Mouse (Mus musculus): ENCODE measurements around the gene Cntnap5a.
A peak's percentile ranks its signal among the peaks of the same experiment; 100 is the strongest.
"Not testable (repeated sequence)": the region's sequence is repeated elsewhere in the genome, so short reads cannot be mapped to it uniquely, and the experiment has no call there.

Gene Cntnap5a

DNA sequence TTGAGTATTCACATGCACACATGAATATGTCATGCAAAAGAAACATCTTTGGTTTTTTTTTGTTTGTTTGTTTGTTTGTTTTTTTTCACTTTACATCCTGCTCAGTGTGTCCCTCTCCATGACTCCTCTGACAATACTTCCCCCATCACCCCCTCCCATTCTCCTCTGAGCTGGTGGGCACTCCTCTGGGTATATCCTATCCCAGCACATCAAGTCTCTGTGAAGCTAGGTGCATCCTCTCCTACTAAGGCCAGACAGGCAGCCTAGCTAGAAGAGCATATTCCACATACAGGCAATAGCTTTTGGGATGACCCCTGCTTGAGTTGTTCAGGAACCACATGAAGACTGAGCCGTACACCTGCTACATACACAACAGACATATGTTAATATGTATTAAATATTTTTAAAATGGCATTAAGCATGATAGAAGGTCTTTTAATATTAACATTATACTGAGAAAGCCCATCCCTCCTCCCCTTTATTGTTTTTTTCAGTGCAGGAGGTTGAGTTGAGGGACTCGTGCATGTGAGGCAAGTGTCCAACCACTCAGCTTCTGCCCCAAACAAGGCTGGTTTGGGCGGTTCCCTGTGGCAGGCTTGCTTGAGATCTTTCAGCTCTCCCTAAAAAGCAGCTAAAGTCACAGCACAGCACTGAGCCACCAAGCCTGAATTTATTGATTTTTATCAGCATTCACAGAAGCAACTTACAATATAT lies 422.6 kb downstream of the Cntnap5a start:
- DNase-seq: no peak

DNA sequence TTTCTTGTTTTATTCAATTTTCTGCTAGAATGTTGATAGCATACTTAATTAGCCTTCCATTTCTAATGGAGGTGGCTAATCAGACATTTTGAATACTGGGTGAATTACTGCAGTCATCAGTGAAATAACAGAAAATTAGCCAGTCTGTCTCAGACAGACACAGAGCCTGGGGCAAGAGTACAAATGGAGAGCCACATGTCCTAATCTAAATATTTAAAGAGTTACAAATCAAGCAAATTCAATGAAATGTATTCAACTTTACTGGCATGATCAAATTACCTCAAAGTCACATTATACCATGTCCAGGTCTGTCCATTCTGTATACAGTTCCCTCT lies 423.1 kb downstream of the Cntnap5a start:
- DNase-seq: no peak

DNA sequence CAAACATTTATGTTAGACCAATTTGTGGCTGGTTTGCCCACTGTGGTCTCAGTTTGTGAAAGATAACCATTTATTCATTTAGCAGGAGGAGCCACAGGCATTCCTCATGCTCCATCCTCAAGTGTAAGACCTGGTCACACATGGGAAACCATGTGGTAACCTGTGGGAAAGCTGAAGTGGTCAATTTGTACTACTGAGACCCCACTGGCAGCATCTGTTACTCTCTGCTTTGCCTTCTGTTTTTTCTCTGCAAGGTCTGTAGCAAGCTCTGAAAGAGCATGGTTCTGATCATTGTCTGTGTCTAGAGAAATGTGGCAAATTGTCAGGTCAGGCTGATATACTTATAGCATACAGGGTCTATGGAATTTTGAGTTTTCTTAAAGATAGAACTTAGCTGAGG lies 423.8 kb downstream of the Cntnap5a start:
- no peak for DNase-seq

DNA sequence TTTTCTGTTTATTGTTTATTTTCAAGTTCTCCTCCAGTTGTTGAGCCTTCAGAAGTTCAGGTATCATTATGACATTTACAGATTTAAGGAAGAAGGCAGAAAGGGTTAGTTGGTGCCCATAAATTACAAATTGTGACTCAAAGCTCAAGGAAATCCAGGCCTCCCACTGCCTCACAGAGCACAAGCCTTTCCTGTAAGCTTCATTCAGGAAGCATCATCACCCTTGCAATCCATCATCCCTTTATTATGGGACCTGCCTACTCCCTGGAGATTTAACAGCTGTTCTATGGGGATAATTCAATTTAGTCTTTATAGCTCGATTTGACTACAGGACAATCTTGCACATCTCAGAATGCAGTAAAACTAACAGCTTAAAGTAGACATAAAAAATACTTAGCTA lies 441.2 kb downstream of the Cntnap5a start:
- no peak for DNase-seq

DNA sequence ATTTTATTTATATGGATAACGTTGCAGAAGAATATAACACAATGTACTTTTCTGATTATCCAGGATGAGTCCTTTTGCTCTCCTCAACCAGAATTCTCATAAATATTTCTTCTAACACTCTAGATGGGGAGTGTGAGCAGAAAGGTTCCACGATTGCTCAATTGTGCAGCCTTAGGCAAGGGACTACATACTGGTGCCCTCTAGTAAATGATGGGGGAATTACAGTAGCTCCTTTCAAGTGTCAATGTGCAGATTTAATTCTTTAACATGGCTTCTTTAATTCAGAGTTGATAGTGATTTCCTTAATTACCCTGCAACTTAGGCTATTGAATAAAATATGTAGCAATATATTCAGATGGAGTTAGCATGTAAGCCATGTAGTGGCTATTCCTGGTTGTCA lies 442.5 kb downstream of the Cntnap5a start:
- no peak for DNase-seq

DNA sequence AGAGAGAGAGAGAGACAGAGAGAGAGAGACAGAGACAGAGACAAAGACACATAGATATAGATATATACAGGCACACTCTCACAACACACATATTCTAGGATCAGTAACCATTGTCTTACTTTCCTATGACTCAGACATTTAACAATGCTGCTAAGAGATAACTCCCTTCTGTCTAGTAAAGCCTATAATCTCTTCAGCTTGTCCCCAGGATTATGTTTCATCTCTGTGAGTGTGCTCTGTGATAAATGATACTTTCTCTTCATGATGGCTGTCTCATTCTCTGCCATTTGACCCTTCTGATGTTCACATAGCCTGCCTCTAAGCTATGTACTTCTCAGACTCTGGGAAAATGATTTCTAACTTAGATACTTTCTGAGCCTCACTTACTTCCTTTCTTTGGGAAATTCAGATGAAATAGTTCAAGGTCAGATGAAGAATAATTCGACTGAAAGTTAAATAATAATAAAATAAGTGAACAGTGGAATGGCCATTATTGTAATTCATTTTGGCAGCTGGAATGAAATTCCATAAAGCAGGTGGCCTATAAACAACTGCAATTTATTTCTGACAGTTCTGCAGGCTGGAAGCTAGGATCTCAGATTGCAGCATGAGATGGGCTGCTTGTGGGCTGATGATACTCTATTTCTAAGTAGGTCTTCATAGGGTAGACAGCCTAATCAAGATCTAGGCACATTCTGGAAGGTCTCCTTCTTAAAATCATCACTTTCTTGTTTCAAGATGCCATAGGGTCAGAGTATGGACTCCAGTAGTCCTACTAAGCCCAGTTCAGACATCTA lies 444.1 kb downstream of the Cntnap5a start:
- DNase-seq: no peak

DNA sequence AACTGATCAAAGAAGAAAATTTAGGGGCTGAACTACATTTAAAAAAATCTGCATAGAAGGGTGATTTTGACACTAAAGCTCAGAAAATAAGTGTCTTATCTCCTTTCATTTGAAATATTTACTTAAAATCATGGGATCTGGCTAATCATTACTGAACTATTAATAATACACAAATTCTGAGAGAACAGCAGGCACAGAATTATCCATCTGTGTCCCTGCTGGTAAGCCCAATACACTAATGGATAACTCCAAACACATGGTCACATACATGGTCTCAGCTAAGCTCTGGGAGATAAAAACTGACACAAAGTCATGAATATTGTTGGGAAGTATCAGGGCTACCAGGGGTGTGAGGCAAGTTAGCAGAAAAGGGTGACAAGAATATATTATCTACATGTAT lies 447.9 kb downstream of the Cntnap5a start:
- no peak for DNase-seq

DNA sequence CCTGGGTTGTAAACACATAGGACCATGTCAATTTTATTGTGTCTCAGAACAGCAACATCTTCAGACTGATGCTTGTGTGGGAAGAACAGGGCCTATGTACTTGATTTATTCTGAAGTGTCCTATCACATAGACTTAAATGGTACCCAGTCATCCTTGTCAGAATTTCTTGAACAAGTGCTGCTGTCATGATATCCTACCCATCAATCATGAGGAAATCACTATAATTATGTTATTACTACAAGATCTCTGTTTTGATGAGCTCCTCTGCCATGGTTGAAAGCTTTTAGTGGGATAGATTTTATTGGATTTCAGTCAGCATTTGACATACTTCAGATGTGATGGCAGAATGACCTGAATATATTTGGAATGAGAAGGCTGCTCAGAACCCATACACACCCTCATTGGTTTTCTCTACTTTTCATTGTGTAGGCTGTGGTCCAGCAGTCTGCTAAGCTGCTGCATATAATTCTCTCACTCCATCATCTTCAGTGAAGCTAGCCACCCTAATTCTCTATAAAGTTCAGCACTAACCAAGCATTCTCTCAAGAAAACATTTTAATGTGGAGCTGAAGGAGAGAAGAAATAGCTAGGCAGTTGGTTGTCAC lies 465.3 kb downstream of the Cntnap5a start:
- no peak for DNase-seq

DNA sequence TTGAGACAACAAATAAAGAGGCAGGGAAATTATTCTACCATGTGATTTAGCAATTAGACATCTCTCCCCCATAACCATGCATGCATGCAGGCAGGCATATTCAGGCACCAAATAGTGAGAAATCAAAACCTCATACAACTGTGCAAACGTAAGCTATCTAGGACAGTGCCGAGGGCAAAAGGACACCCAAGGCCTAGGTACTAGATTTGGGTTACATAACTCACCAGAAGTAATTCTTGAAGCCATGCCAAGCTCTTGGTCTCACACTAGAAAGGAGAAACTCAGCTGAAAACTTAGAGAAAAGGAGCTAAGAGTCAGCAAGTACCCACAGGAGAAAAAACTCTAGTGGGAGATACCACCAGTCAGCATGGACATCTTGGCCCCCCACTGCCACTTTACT lies 499.9 kb downstream of the Cntnap5a start:
- DNase-seq: no peak

DNA sequence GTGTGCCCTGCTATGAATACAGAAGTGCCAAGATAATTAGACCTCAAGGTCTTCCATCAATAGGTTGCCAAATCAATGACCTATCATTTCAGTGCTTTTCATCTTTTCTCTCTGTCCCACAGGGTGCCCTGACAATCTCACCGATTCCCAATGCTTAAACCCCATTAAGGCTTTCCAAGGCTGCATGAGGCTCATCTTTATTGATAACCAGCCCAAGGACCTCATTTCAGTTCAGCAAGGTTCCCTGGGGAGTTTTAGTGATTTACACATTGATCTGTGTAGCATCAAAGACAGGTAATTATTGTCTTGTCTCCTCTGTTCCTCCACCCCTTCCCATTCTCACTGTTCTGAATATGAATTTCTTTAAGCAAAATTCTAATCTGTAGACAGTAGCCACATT lies 503.6 kb downstream of the Cntnap5a start:
- DNase-seq: not testable (repeated sequence)

DNA sequence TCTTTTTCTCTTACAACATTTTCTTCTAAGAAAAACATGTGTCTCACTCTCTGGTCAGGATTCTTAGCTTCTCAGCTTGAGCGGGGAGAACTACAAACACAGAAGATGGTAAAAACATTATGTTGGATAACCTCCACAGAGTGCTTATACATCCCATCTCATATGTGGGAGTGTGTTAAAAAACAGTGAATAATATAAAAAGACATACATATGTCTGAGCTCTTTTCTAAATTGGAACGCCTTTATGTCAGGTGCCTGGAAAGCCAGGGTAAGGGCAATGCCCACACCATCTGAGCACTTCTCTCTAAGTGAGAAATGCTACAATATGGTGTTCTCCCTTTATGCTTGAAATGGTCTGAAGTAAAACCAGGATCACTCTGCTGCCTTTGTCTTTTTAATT lies 507.7 kb downstream of the Cntnap5a start:
- DNase-seq: no peak

DNA sequence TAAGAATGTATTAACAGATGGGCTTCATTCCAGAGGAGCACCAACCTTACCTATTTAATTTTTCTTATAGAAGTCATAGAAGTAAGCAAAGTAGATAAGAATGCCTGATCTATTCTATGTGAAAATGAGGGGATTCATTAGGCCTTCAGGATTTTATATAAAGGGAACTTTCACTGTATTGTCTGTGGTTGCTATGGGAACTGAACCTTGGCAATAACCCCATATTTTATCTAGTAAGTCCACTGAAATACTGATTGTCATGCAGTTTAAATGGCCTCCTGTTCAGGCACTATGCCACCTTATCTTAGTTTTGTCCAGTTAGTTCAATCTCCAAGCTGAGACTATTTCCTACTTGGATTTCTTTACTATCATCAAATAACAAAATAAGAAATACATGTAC lies 532.3 kb downstream of the Cntnap5a start:
- DNase-seq: no peak

DNA sequence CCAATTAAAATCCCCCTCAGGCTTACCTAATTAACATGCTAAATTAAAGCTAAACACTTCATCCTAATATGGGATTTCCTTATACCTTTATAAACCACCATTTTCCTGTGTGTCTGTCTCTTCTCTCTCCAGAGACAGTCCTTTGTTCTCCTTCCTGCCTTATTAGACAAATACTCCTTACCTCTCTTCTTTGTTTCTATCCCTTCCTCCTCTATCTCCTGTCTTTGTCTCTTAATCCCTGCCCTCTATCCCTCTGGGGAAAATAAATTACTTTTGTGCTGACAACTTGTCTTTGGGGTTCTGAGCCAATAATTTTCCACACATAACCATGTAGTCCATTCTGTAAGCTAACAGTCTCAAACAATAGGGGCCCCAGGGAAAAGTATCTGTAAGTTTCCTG lies 556.0 kb downstream of the Cntnap5a start:
- no peak for DNase-seq

DNA sequence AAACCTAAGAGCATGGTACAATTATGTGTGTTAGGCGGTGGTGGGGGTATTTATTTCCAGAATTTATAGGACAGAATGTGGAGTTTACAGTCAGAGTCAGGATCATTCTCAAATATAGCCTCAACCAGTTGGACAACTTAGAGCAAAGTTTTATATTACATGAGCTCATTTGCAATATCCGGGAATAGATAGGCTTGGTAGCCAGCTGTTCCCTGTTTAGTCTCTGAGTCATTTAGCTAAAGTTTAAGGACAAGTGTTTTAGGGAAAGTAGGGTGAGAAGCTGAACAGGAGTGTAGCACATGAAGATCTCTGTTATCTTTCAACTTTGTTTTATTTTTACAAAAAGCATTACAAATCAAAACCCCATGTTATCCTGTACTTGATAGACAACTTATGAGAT lies 559.3 kb downstream of the Cntnap5a start:
- DNase-seq: no peak

DNA sequence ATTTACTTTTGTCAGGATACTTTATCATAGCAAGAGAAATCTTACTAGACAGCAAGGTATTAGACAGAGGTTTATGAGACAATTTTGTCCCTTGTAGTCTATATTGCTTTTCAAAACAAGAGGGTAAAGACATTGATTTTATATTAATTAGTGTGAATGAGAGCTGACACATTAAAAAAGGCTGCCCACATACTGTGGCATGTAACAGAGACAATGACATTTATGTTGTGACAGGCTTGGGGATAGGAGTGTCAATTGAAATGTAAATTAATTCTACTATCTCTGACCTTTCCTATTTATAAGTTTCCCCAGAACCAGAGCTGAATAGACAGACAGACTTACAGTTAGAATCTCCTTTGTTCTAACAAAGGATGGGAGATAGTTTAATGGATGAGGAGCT lies 596.6 kb downstream of the Cntnap5a start:
- no peak for DNase-seq

DNA sequence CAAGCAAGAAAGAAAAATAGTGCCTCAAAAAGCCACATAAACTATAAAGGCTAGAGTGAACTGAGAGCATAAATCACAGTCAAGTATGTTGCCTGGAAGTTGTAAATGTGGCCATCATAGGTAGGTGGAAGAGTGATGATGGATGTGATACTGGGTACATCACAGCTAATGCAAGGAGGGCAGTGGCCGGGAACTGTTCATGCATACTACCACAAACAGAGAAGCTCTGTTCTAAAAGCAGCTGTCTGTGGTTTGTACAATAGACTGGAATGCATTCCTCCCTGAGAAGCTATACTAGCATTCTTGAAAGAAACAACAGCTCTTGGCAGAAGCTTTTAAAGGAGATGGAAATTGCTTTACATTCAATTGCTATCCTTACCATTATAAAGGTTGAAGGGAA lies 599.4 kb downstream of the Cntnap5a start:
- DNase-seq: no peak

DNA sequence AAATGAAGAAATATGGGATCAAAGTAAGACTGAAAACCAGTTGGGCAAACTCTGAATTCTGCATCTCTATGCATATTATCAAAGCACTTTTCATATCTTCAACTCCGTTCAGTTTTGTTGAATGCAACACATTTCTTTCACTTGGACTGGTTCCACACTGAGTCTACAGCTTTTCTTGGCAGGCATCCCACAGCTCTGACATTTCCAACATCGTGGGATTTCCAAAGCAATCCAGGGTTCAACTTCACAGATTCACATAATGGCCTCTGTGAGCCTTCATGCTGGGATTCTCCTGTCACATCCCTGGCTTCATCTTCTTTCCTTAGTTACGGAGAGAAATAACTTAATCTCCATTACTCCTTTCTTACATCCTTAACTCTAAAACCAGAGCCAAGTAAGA lies 622.0 kb downstream of the Cntnap5a start:
- no peak for DNase-seq

DNA sequence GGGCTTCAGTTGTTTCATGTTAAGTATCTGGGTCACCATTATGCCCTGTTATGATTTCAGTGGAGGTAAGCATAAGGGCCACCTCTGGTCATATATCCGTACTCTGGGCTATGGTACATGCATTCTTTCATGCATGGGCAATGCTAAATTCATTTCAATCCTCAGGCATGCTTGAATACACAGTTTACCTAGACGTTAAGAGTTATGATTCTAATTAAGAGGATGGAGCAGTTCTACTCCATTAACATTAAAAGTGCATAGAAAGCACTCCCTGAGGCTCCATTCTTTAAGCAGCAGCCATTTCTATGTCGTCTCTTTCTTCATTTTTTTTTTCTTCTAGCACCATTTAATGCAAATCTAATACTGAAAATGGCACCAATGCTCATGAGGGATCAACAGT lies 627.0 kb downstream of the Cntnap5a start:
- DNase-seq: no peak

DNA sequence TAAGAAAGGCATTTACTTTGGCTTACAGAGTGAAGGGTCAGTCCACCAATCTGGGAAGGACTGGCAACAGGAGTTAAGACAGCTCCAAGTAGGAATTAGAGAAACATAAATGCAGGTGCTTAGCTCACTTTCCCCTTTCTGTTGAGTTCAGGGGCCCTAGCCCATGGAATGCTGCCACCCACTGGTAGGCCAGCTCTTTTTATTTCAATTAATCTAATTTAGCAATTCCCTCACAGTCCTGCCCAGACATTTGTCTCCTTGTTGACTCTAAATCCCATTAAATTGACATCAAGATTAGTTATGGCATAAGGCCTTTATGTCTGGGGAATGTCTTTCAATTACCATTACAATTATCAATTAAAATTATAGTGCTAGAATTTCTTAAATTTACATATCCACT lies 628.7 kb downstream of the Cntnap5a start:
- DNase-seq: no peak

DNA sequence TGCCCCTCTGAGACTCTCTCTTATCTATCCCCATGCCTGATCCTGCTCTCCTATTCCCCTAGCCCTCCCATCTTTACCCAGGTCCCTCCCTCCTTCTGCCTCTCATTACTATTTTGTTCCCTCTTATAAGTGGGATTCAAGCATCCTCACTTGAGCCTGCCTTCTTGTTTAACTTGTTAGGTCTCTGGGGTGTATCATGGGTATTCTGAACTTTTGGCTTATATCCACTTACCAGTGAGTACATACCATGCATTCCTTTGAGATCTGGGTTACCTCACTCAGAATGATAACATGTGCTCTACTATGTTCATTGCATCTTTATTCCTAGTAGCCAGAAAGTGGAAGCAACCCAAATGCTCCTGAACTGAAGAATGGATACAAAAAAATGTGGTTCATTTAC lies 639.9 kb downstream of the Cntnap5a start:
- DNase-seq: no peak

DNA sequence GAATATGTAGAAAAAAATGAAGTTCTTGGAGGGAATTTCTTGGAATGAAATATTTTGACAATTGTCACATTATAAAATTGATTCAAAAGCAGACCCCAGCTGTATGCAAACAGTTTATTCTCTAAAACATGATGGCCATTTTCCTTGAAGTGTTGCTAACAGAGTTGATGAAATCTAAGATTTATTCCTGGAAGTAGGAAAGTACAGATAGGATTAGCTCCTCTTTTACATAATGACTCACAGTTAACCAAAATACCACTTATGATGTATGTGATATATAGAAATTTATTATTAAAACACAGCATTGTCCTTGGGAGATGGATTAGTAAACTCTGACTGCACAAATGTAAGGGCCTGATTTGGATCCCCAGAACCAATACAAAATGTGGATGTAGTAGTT lies 669.1 kb downstream of the Cntnap5a start:
- DNase-seq: no peak

DNA sequence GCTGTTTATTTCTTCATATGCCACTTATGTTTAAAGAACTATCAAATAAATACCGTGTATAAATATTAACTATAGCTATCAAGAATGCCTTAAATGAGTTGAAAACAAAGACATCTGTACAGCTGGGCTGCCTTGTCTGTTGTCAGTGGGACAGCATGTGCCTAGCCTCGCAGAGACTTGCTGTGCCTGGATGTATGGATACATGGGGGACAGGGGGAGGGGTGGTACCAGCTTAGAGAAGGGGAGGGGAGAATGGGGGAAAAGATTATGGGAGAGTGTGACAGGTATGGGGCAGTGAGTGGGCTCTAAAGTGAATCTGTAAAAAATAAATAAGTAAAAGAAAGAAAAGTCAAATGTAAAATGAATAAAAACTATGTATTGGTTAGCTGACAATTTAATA lies 681.0 kb downstream of the Cntnap5a start:
- DNase-seq: no peak

DNA sequence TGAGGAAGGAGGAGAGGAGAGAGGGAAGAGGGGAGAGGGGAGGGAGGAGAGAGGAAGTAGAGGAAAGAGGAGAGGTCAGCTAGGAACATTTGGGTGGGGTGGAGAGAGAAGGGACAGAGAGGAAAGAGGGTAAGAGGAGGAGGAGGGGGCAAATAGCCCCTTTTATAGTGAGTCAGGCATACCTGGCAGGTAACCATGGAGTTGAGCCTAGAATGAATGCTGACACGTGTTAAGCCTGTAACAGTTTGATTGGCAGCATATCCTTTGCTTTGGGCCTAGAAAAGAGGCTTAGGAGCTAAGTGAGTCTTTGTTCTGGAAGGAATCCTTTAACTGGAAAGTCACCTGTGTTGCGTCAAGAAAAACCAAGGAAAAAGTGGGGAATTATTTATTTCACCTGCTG lies 681.6 kb downstream of the Cntnap5a start:
- no peak for DNase-seq

DNA sequence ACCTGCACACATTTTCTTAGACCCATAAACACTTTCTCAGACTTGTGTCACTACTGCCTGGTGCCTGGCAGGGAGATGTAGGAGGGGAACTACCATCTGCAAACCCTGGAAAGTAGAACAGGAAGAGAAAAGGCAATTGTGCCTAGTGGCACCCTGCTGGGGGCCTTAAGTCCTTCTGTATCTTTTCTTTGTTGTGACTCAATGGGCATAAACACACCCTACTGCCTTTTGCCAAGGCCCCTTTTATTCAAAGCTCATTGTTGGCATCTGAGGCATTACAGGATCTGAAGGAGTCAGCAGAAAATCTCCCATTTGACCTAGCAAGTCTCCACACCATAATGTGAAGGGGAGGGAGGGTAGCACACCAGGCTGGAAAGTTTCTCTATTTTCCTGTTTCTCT lies 682.2 kb downstream of the Cntnap5a start:
- no peak for DNase-seq

DNA sequence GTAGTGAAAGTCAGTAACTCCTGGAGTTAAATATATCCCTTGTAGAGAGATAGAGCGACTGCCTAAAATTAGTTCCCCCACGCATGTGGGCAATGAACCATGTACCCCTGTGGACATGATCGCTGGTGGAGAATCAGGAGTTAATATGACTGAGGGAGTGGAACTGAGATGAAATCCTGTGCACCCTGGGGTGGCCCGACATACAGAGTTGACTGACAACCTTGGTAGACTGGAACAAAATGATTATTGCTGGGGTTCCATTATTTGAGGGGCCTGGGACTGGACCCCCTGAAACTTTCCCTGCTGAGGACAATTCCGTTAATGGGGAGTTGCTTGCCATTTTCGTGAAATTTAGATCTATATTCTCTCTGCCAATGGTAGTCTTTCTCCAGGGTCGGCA lies 683.0 kb downstream of the Cntnap5a start:
- DNase-seq: peak; percentile 67

All from heart, adult 11 months (tissue).